Mouse (Mus musculus) forebrain, embryonic 11.5 days (tissue): ENCODE data around the gene Naxe. TPM values are rescaled to one million over a fixed set of nuclear protein-coding genes. Genes with fewer than 3 reads are reported as not detected.
A peak's percentile ranks its signal among the peaks of the same experiment; 100 is the strongest.

Source experiments
- ATAC-seq: fragments of 200-750 bp; cut with Nextera tagmentation; replicated peaks from 2 replicates; pipeline ENCODE4 v1.8.0; 2017; ENCODE audit warnings: moderate TSS enrichment; ENCODE audit not compliant: low FRiP score
- DNase-seq: peaks from one replicate; pipeline ENCODE4 v3.0.0-alpha.2; 2017; ENCODE audit warnings: low spot score
- H3K27ac ChIP-seq: fragments of 300-500 bp; sonication (generic); 2 replicates; pipeline ENCODE4 v1.5.1; 2014; ENCODE audit warnings: low read depth, low read length
- H3K27me3 ChIP-seq: fragments of 300-500 bp; sonication (generic); 2 replicates; pipeline ENCODE4 v1.6.1; 2014; ENCODE audit warnings: mild to moderate bottlenecking, low read length, mixed read lengths; ENCODE audit not compliant: control insufficient read depth, insufficient read depth
- H3K36me3 ChIP-seq: fragments of 300-500 bp; sonication (generic); 2 replicates; pipeline ENCODE4 v1.6.1; 2014; ENCODE audit warnings: mild to moderate bottlenecking, low read length, moderate library complexity, mixed read lengths; ENCODE audit not compliant: control insufficient read depth, insufficient read depth
- H3K4me1 ChIP-seq: fragments of 300-500 bp; sonication (generic); replicated peaks from 2 replicates; pipeline ENCODE4 v1.6.1; 2014; ENCODE audit warnings: low read length, mixed read lengths; ENCODE audit not compliant: control insufficient read depth, insufficient read depth
- H3K4me2 ChIP-seq: fragments of 300-500 bp; sonication (generic); 2 replicates; pipeline ENCODE4 v1.6.1; 2014; ENCODE audit warnings: low read depth, mild to moderate bottlenecking, low read length, moderate library complexity, mixed read lengths; ENCODE audit not compliant: severe bottlenecking
- H3K4me3 ChIP-seq: fragments of 300-500 bp; sonication (generic); 2 replicates; pipeline ENCODE4 v1.5.1; 2014; ENCODE audit warnings: low read depth, low read length
- H3K9ac ChIP-seq: fragments of 300-500 bp; sonication (generic); 2 replicates; pipeline ENCODE4 v1.6.1; 2014; ENCODE audit warnings: low read length
- H3K9me3 ChIP-seq: fragments of 300-500 bp; sonication (generic); 2 replicates; pipeline ENCODE4 v1.6.1; 2016; ENCODE audit warnings: low read length, mixed read lengths; ENCODE audit not compliant: control insufficient read depth
- WGBS: fragments of 180-500 bp; shearing (Covaris S2); extraction: QIAGEN DNeasy Blood & Tissue Kit; methylation state at CpG from one replicate; pipeline ENCODE4 v1.1.7; 2014; 5-methylcytosine and 5-hydroxymethylcytosine counted together
- polyA plus RNA-seq: library from polyadenylated mRNA; unstranded; fragments of >200 nt; fragmentation: Nextera tagmentation; extraction: Ambion mirVana; gene quantifications from 2 replicates; pipeline ENCODE4 v1.2.1, GENCODE M21; 2014

The Naxe gene
- polyA plus RNA-seq, result 123 and 130 TPM in 2 replicates

DNA sequence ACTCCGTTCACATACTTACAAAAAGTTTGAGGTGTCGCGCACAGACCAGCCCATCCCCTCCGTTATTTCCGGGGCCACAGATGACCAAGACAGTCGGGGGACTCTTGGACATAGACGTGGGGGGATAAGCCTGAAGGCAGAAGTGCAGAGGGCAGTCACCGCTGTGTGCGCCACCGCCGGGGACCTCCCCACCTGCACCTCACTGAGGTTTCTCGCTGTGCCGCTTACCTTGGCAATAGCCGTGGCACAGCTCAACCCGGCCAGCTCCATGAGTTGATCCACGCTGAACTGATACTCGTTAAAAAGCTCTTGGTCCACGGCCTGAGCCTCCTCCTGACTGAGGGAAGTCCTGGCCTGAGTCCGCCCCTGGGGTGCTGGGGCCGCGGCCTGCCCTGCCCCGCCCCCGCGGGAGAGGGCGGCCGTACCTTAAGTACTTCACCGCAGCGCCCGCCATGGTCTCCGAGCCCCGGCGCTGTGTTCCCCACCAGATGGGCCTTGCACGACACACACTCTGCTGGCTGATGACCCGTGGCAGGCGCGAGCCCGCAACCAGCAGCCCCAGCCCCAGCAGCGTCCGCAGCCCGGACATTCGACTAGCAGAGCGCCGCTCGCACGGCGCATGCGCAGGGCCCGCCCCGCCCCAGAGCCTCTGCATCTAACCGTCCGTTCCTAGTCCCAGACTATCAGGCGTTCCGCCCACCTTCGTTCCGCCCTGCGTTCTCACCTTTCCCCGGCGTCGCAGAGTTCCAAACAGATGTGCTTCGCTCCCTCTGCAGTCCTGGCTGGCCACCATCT, at the start of gene Naxe:
TSS of gene Naxe (minus strand) at position 594 of the 795 bp plus-strand sequence.
- Histone ChIP-seq H3K4me2 (peak within 1 kb of the TSS; percentile 95), H3K4me3 (peak within 1 kb of the TSS; percentile 88), H3K9me3 (no peaks in the 10 kb centered on the region), H3K27me3 (no peaks in the 10 kb centered on the region), H3K27ac (peak within 1 kb of the TSS; percentile 50; the same call in 1 of the 2 replicates), H3K9ac (peak within 1 kb of the TSS; percentile 92), H3K4me1 (peaks cover 3% of the 10 kb centered on the region; the same call in 1 of the 2 replicates), H3K36me3 (peaks cover 4% of the 10 kb centered on the region; the same call in 1 of the 2 replicates)
- WGBS, result under 1% methylated on average over 60 of the region's 60 CpGs
- DNase-seq, result peak; percentile 96
- peak; percentile 97 for ATAC-seq

DNA sequence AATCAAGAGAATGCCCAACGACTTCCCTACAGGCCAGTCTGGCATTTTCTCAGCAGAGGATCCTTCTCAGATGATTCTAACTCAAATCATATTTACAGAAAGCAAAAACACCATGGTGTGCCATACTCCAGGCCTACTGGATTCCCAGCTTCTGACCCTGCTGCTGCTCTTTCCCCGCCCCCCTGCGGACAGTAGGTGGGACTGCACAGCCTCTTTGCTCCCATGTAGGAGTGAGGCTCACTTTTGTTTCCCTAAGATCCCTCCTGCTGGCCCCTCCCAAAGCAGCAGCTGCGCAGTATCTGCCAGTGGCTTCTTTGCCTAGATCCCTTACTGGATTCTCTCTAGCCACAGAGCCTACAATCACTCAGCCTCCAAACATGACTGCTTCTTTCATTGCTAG, 47.8 kb upstream of the Naxe start:
- Histone ChIP-seq H3K27ac (no peak overlapping the region), H3K9me3 (no peaks in the 10 kb centered on the region), H3K27me3 (no peaks in the 10 kb centered on the region), H3K4me3 (no peak overlapping the region), H3K9ac (no peak overlapping the region), H3K36me3 (peaks cover 6% of the 10 kb centered on the region; the same call in 1 of the 2 replicates), H3K4me2 (no peak overlapping the region), H3K4me1 (no peaks in the 10 kb centered on the region)
- ATAC-seq, result no peak
- WGBS, result 80% methylated on average over 4 of the region's 4 CpGs
- DNase-seq, result no peak

DNA sequence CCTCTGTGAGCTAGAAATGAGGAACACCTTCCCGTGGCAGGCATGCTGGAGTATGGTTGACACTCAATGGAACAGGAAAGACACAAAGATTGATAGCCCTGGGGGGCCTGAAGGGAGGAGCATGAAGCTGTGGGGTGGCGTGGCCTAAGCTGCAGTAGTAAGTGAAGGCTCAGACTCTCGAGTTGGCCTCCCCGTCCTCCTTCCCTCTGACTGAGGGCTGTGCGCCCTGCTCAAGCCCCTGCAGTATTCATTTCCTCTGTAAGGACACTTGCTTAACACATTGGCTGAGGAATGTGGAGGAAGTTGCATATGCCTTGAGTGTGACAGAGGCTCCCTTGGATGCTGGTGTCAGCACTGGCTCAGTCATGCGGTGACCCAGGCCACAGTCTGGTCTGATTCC, 44.3 kb upstream of the Naxe start:
- Histone ChIP-seq H3K4me2 (no peak overlapping the region), H3K9me3 (no peaks in the 10 kb centered on the region), H3K4me1 (no peaks in the 10 kb centered on the region), H3K27ac (no peak overlapping the region), H3K27me3 (no peaks in the 10 kb centered on the region), H3K9ac (no peak overlapping the region), H3K4me3 (no peak overlapping the region), H3K36me3 (peaks cover 6% of the 10 kb centered on the region; the same call in 1 of the 2 replicates)
- ATAC-seq (no peak), DNase-seq (no peak)
- 87% methylated on average over 6 of the region's 6 CpGs for WGBS

DNA sequence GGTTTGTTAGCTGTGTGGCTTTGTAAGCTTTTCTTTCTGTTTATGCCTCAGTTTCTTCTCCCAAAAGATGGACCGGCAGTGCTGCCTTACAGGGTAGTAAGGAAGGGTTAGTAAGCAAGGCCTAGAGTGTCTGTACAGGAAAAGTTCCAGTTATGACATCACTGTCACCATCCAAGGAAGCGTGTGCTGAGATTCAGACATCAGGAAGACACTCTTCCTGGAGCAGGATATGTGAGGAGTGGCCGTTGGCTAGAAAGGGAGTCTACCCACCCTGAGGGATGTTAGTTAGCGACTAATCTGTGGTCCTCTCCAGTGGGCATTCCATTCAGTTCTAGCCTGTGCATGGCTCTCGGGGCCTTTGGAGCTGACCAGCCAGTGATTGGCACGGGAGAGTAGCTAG, 43.9 kb upstream of the Naxe start:
- 94% methylated on average over 6 of the region's 6 CpGs for WGBS

DNA sequence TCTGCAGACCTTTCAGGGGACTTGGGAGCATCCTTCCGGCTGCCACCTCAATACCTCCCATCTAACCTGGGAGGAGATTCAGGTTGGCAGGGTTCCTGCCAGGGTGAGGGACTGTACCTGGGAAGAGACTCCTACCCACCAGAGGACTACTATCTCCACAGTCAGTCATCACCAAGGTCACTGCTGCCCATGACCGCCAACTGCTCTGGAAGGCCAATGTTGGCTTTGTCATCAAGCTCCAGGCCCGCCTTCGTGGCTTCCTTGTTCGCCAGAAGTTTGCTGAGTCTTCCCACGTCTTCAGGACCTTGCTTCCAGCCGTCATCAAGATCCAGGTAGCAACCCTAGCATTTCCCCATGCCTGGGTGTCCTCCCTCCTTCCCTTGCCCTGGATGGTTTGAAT, 43.4 kb upstream of the Naxe start:
- no peak overlapping the region for H3K27ac ChIP-seq
- no peak overlapping the region for H3K4me2 ChIP-seq
- no peak overlapping the region for H3K9ac ChIP-seq
- WGBS, result 97% methylated on average over 7 of the region's 7 CpGs
- no peak for ATAC-seq
- peaks cover 9% of the 10 kb centered on the region; the same call in 1 of the 2 replicates for H3K36me3 ChIP-seq
- no peak for DNase-seq
- H3K4me3 ChIP-seq, result no peak overlapping the region
- no peaks in the 10 kb centered on the region for H3K4me1 ChIP-seq
- H3K9me3 ChIP-seq, result no peaks in the 10 kb centered on the region
- no peaks in the 10 kb centered on the region for H3K27me3 ChIP-seq

More for the DNA sequence above, 43.9 kb upstream of the Naxe start:
- no peak overlapping the region for H3K9ac ChIP-seq
- H3K4me3 ChIP-seq, result no peak overlapping the region
- peaks cover 9% of the 10 kb centered on the region; the same call in 1 of the 2 replicates for H3K36me3 ChIP-seq
- ATAC-seq (no peak), DNase-seq (no peak)
- no peaks in the 10 kb centered on the region for H3K9me3 ChIP-seq
- no peak overlapping the region for H3K4me2 ChIP-seq
- no peak overlapping the region for H3K27ac ChIP-seq
- no peaks in the 10 kb centered on the region for H3K27me3 ChIP-seq
- no peaks in the 10 kb centered on the region for H3K4me1 ChIP-seq

DNA sequence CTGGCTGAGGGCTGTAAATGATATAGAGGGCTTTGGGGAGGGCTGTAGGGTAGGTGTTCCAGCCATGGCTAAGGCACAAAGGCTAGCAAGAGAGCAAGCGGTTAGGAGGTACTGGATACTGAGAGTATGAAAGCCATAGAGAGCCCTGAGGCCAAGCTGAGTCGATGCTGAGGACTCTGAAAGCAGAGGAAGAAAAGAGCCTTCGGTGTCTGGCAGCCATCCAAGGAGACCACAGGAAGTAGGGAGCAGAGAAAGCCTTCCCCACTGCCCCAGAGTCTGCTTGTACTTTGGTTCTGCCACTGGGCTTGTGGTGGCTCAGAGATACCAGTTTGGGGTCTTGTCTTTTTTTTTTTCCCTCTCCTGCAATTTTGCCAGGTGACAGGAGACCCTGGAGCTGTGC, 42.0 kb upstream of the Naxe start:
- ATAC-seq (no peak), DNase-seq (no peak)
- H3K9ac ChIP-seq, result no peak overlapping the region
- no peak overlapping the region for H3K4me2 ChIP-seq
- no peaks in the 10 kb centered on the region for H3K27me3 ChIP-seq
- no peak overlapping the region for H3K27ac ChIP-seq
- no peaks in the 10 kb centered on the region for H3K9me3 ChIP-seq
- H3K4me1 ChIP-seq, result no peaks in the 10 kb centered on the region
- WGBS, result 90% methylated on average over 3 of the region's 3 CpGs
- H3K4me3 ChIP-seq, result no peak overlapping the region
- peaks cover 9% of the 10 kb centered on the region; the same call in 1 of the 2 replicates for H3K36me3 ChIP-seq

DNA sequence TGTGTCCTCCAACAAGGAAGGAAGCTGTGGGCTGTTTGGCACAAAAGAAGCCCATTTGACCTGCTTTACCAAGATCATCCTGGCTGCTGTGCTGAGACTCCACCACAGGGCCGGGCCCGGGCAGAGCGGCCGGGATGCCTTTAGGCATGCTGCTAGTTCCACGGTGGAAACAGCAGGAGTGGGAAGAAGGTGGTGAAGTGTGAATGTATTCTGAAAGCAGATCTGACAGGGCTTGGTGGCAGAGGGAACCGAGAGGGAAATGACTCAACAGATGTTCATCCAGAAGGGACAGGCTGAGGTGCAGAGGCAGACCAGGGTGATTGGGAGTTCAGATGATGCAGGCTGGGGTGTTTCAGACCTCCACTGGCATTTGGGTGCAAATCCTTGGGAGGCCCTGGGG, 39.4 kb upstream of the Naxe start:
- H3K4me1 ChIP-seq, result no peaks in the 10 kb centered on the region
- no peak for DNase-seq
- H3K9ac ChIP-seq, result no peak overlapping the region
- no peak overlapping the region for H3K27ac ChIP-seq
- no peaks in the 10 kb centered on the region for H3K27me3 ChIP-seq
- ATAC-seq, result no peak
- 87% methylated on average over 6 of the region's 6 CpGs for WGBS
- H3K4me3 ChIP-seq, result no peak overlapping the region
- H3K36me3 ChIP-seq, result peaks cover 15% of the 10 kb centered on the region; the same call in 1 of the 2 replicates
- no peaks in the 10 kb centered on the region for H3K9me3 ChIP-seq
- no peak overlapping the region for H3K4me2 ChIP-seq

DNA sequence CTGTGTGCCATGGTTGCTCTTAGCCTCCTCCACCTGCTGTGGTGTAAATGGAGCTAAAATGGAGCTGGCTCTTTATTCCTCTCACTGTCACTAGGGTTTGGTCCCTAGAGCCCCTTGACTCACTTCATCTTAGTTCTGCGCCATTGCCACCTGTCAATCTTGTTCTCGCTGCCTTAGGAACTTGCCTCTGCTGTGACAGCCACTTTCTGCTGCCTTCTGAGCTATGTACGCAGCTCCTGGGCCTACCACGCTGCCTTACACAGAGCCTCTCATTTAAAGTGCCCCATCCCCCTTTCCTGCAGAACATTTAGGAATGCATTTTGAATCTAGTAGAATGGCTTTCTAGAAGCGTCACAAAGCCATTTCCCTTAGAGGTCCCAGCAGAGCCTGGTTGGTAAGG, 35.8 kb upstream of the Naxe start:
- DNase-seq (no peak), ATAC-seq (no peak)
- no peaks in the 10 kb centered on the region for H3K4me1 ChIP-seq
- peaks cover 13% of the 10 kb centered on the region for H3K36me3 ChIP-seq
- H3K4me3 ChIP-seq, result no peak overlapping the region
- WGBS, result 87% methylated on average over 5 of the region's 5 CpGs
- no peaks in the 10 kb centered on the region for H3K9me3 ChIP-seq
- H3K9ac ChIP-seq, result no peak overlapping the region
- H3K4me2 ChIP-seq, result no peak overlapping the region
- no peak overlapping the region for H3K27ac ChIP-seq
- H3K27me3 ChIP-seq, result no peaks in the 10 kb centered on the region

DNA sequence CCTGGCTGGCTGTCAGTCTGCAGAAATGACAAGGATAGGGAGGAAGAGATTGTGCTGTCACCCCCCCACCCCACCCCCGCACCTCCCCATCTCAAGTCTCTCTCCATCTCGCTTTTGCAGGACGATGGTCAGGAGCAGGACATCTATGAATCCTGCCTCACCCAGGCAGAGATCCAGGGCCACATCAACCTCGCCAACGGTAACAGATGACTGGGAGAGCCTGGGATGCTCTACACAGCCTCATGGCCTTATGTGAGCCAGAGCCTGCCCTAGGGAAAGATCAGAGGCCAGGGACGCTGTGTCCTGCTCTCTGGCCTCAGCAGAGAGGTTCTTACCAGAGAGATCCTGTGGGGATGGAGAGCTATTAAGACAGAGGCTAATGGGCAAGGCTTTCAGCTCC, 32.3 kb upstream of the Naxe start:
- WGBS, result 94% methylated on average over 6 of the region's 6 CpGs
- Histone ChIP-seq H3K27ac (no peak overlapping the region), H3K9ac (no peak overlapping the region), H3K27me3 (no peaks in the 10 kb centered on the region), H3K4me3 (no peak overlapping the region), H3K9me3 (no peaks in the 10 kb centered on the region), H3K36me3 (peaks cover 11% of the 10 kb centered on the region), H3K4me2 (no peak overlapping the region), H3K4me1 (no peaks in the 10 kb centered on the region)
- DNase-seq, result no peak
- no peak for ATAC-seq
